Comparison of ENCODE assay signal across 7 mouse cellular contexts in genomic region chr2:31950058-31950871, GRCm38 (mm10). TPM values are rescaled to one million over a fixed set of nuclear protein-coding genes. Genes with fewer than 3 reads are reported as not detected.
DNase-seq lines count a peak whose midpoint lies in the region; ATAC-seq and TF ChIP-seq lines count a peak whose summit lies in the region.

Gene Aif1l (plus strand): TSS chr2:31950139.

- H3K36me3 ChIP-seq in forebrain, postnatal 0 days (ENCODE audit: insufficient read depth), result no peaks in the 10 kb centered on the region
- no peaks in the 10 kb centered on the region for H3K36me3 ChIP-seq in hindbrain, embryonic 13.5 days
- H3K36me3 ChIP-seq in limb, embryonic 15.5 days, result 0 out of 2 replicates have a peak, but pooled peaks cover 12% of the 10 kb centered on the region
- H3K36me3 ChIP-seq in midbrain, embryonic 14.5 days (ENCODE audit: control insufficient read depth, insufficient read depth, low read length), result peaks cover 5% of the 10 kb centered on the region; the same call in 1 of the 2 replicates
- no peaks in the 10 kb centered on the region for H3K36me3 ChIP-seq in stomach, embryonic 15.5 days

- peak within 1 kb of the TSS; percentile 66 for H3K4me3 ChIP-seq in forebrain, postnatal 0 days (ENCODE audit: low read depth, low read length)
- H3K4me3 ChIP-seq in hindbrain, embryonic 13.5 days, result peak within 1 kb of the TSS; percentile 66
- H3K4me3 ChIP-seq in limb, embryonic 15.5 days, result peak within 1 kb of the TSS; percentile 61
- H3K4me3 ChIP-seq in midbrain, embryonic 14.5 days (replicated peaks; ENCODE audit: low read depth, low read length), result peak within 1 kb of the TSS; percentile 62
- H3K4me3 ChIP-seq in stomach, embryonic 15.5 days (replicated peaks), result peak within 1 kb of the TSS; percentile 61

- H3K27me3 ChIP-seq in forebrain, postnatal 0 days (ENCODE audit: insufficient read depth, low read length), result no peaks in the 10 kb centered on the region
- H3K27me3 ChIP-seq in hindbrain, embryonic 13.5 days, result peaks cover 35% of the 10 kb centered on the region
- H3K27me3 ChIP-seq in limb, embryonic 15.5 days, result no peaks in the 10 kb centered on the region
- peaks cover 13% of the 10 kb centered on the region; the same call in 1 of the 2 replicates for H3K27me3 ChIP-seq in midbrain, embryonic 14.5 days (ENCODE audit: control insufficient read depth, insufficient read depth, low read length)
- H3K27me3 ChIP-seq in stomach, embryonic 15.5 days (replicated peaks), result no peaks in the 10 kb centered on the region

- H3K27ac ChIP-seq in forebrain, postnatal 0 days (ENCODE audit: low read depth, low read length), result no peak within 1 kb of the TSS
- H3K27ac ChIP-seq in hindbrain, embryonic 13.5 days, result no peak within 1 kb of the TSS
- no peak within 1 kb of the TSS for H3K27ac ChIP-seq in limb, embryonic 15.5 days
- H3K27ac ChIP-seq in midbrain, embryonic 14.5 days (replicated peaks; ENCODE audit: low read depth, low read length), result no peak within 1 kb of the TSS
- H3K27ac ChIP-seq in stomach, embryonic 15.5 days, result no peak within 1 kb of the TSS

- peaks cover 11% of the 10 kb centered on the region for H3K4me1 ChIP-seq in forebrain, postnatal 0 days (ENCODE audit: insufficient read depth)
- peaks cover 45% of the 10 kb centered on the region for H3K4me1 ChIP-seq in hindbrain, embryonic 13.5 days (replicated peaks)
- H3K4me1 ChIP-seq in limb, embryonic 15.5 days, result peaks cover 25% of the 10 kb centered on the region
- peaks cover 12% of the 10 kb centered on the region for H3K4me1 ChIP-seq in midbrain, embryonic 14.5 days (ENCODE audit: control insufficient read depth, insufficient read depth, low read length)
- peaks cover 9% of the 10 kb centered on the region; the same call in 1 of the 2 replicates for H3K4me1 ChIP-seq in stomach, embryonic 15.5 days

- H3K9me3 ChIP-seq in forebrain, postnatal 0 days (ENCODE audit: low read length), result no peaks in the 10 kb centered on the region
- H3K9me3 ChIP-seq in hindbrain, embryonic 13.5 days, result no peaks in the 10 kb centered on the region
- no peaks in the 10 kb centered on the region for H3K9me3 ChIP-seq in limb, embryonic 15.5 days
- no peaks in the 10 kb centered on the region for H3K9me3 ChIP-seq in midbrain, embryonic 14.5 days (ENCODE audit: control insufficient read depth, low read length)
- no peaks in the 10 kb centered on the region for H3K9me3 ChIP-seq in stomach, embryonic 15.5 days

- peak; percentile 70 for TF ChIP-seq CTCF in forebrain, postnatal 0 days (IDR thresholded peaks at IDR 0.05; ENCODE audit: low read depth)

- H3K4me2 ChIP-seq in forebrain, postnatal 0 days (ENCODE audit: low read depth), result peak within 1 kb of the TSS; percentile 97
- H3K4me2 ChIP-seq in hindbrain, embryonic 13.5 days, result peak within 1 kb of the TSS; percentile 94
- H3K4me2 ChIP-seq in limb, embryonic 15.5 days, result peak within 1 kb of the TSS; percentile 96
- H3K4me2 ChIP-seq in midbrain, embryonic 14.5 days (ENCODE audit: low read length), result peak within 1 kb of the TSS; percentile 94
- H3K4me2 ChIP-seq in stomach, embryonic 15.5 days, result peak within 1 kb of the TSS; percentile 99

- peak; percentile 77 for ATAC-seq in forebrain, postnatal 0 days
- ATAC-seq in hindbrain, embryonic 13.5 days (ENCODE audit: low FRiP score), result peak; percentile 59; the same call in 1 of the 2 replicates
- no peak for ATAC-seq in limb, embryonic 15.5 days (ENCODE audit: insufficient number of reproducible peaks, low FRiP score, low TSS enrichment, low read depth)
- ATAC-seq in midbrain, embryonic 14.5 days (ENCODE audit: low FRiP score, low TSS enrichment), result peak; percentile 60; the same call in 1 of the 2 replicates
- peak; percentile 41; the same call in 1 of the 2 replicates for ATAC-seq in stomach, embryonic 15.5 days (ENCODE audit: insufficient read depth, low FRiP score, low read depth)

- DNase-seq in MN1 (ENCODE audit: low spot score), result peak; percentile 81
- peak; percentile 66 for DNase-seq in adrenal gland, postnatal 25 days
- peak; percentile 60 for DNase-seq in forebrain, postnatal 0 days
- DNase-seq in midbrain, embryonic 14.5 days, result peak; percentile 84

- H3K9ac ChIP-seq in forebrain, postnatal 0 days, result peak within 1 kb of the TSS; percentile 72
- H3K9ac ChIP-seq in hindbrain, embryonic 13.5 days, result peak within 1 kb of the TSS; percentile 75
- peak within 1 kb of the TSS; percentile 55 for H3K9ac ChIP-seq in limb, embryonic 15.5 days
- H3K9ac ChIP-seq in midbrain, embryonic 14.5 days (replicated peaks; ENCODE audit: low read length), result peak within 1 kb of the TSS; percentile 63
- peak within 1 kb of the TSS; percentile 31; the same call in 1 of the 2 replicates for H3K9ac ChIP-seq in stomach, embryonic 15.5 days

- under 1% methylated on average over 64 of the region's 66 CpGs for WGBS in forebrain, postnatal 0 days
- WGBS in hindbrain, embryonic 13.5 days, result under 1% methylated on average over 56 of the region's 66 CpGs
- WGBS in limb, embryonic 15.5 days, result under 1% methylated on average over 66 of the region's 66 CpGs
- under 1% methylated on average over 60 of the region's 66 CpGs for WGBS in midbrain, embryonic 14.5 days
- under 1% methylated on average over 66 of the region's 66 CpGs for WGBS in stomach, embryonic 15.5 days

RNA-seq across cellular contexts. Expression of gene Aif1l, which starts in this region (rescaled TPM):
- total RNA-seq in adrenal gland, postnatal 25 days (2021), result 7.1 and 11.0 TPM in 2 replicates
- 21.7 and 34.2 TPM in 2 replicates for total RNA-seq in forebrain, postnatal 0 days (2014; rRNA removed)
- polyA plus RNA-seq in forebrain, postnatal 0 days (2015; fragmentation: Nextera tagmentation; extraction: Ambion mirVana), result 21.2 TPM in 2 replicates
- 25.9 and 30.6 TPM in 2 replicates for polyA plus RNA-seq in hindbrain, embryonic 13.5 days (2015; fragmentation: Nextera tagmentation; extraction: Ambion mirVana)
- 28.2 and 28.3 TPM in 2 replicates for polyA plus RNA-seq in limb, embryonic 15.5 days (2015; fragmentation: Nextera tagmentation; extraction: Ambion mirVana)
- 24.2 and 34.7 TPM in 2 replicates for polyA plus RNA-seq in midbrain, embryonic 14.5 days (2014; fragmentation: Nextera tagmentation; extraction: Ambion mirVana)
- polyA plus RNA-seq in stomach, embryonic 15.5 days (2015; fragmentation: Nextera tagmentation; extraction: Ambion mirVana), result 10.5 and 11.4 TPM in 2 replicates
